Mouse (Mus musculus): ENCODE data around the gene Plac1.

DNA sequence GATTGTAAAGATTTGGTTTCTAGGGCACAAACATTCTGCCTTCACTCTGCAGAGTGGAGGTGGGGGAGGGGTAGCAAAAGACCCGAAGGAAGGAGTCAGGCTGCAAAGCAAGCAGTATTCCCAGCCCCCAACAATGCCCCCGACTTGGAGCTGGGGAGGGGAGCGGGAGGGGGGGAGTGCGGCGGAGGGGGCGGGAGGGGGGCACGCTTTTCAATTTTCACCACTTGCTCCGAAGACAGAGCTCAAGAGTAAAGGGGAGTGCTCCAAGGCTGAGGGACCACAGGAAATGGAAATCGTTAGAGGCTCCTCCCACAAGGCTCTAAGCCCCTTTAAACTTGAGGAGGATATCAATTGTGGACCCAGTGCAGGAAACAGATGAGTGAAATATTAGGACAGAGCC lies 189.6 kb downstream of the Plac1 start:
- TF ChIP-seq CTCF (IDR thresholded peaks at IDR 0.05; ENCODE audit: extremely low read depth, insufficient read depth, insufficient read length, insufficient replicate concordance): no peak
- no peak for TF ChIP-seq POLR2A (IDR thresholded peaks at IDR 0.05; ENCODE audit: low read depth, low read length)

Data from spleen, adult 2 months (tissue).